Mouse (Mus musculus) forelimb bud, embryonic 11.5 days (tissue): ENCODE data around the gene Galm.

ENCODE experiments used
- DNase-seq: peaks from one replicate; pipeline ENCODE4 v3.0.0-alpha.2; 2012; ENCODE audit warnings: low read depth, low spot score

Gene Galm

GRCm38 (mm10) chr17:80127331-80128251, at the start of gene Galm:
TSS of gene Galm (plus strand) at chr17:80127471.
- peak; percentile 65 for DNase-seq

GRCm38 (mm10) chr17:80078726-80079125, 48.5 kb upstream of the Galm start:
- no peak for DNase-seq

GRCm38 (mm10) chr17:80083223-80083622, 44.0 kb upstream of the Galm start:
- no peak for DNase-seq

- no peak for DNase-seq
Measured at GRCm38 (mm10) chr17:80084424-80084823, 42.8 kb upstream of the Galm start.

- no peak for DNase-seq
Measured at GRCm38 (mm10) chr17:80086591-80086990, 40.7 kb upstream of the Galm start.

GRCm38 (mm10) chr17:80088168-80088567, 39.1 kb upstream of the Galm start:
- DNase-seq = no peak

GRCm38 (mm10) chr17:80090551-80090950, 36.7 kb upstream of the Galm start:
- DNase-seq = no peak

- DNase-seq = no peak
Measured at GRCm38 (mm10) chr17:80091879-80092549, 35.3 kb upstream of the Galm start.

- DNase-seq = no peak
Measured at GRCm38 (mm10) chr17:80095254-80095899, 31.9 kb upstream of the Galm start.

GRCm38 (mm10) chr17:80096043-80096719, 31.1 kb upstream of the Galm start:
- DNase-seq = peak; percentile 52

- DNase-seq = no peak
Measured at GRCm38 (mm10) chr17:80096720-80097114, 30.6 kb upstream of the Galm start.

GRCm38 (mm10) chr17:80097221-80097620, 30.1 kb upstream of the Galm start:
- no peak for DNase-seq

GRCm38 (mm10) chr17:80099823-80100222, 27.4 kb upstream of the Galm start:
- no peak for DNase-seq

GRCm38 (mm10) chr17:80105348-80105978, 21.8 kb upstream of the Galm start:
- DNase-seq = no peak

- DNase-seq = no peak
Measured at GRCm38 (mm10) chr17:80112665-80113305, 14.5 kb upstream of the Galm start.

GRCm38 (mm10) chr17:80113468-80113867, 13.8 kb upstream of the Galm start:
- DNase-seq = no peak

- no peak for DNase-seq
Measured at GRCm38 (mm10) chr17:80120396-80120795, 6.9 kb upstream of the Galm start.

GRCm38 (mm10) chr17:80121833-80122232, 5.4 kb upstream of the Galm start:
- no peak for DNase-seq

- no peak for DNase-seq
Measured at GRCm38 (mm10) chr17:80124985-80125750, 2.1 kb upstream of the Galm start.

- no peak for DNase-seq
Measured at GRCm38 (mm10) chr17:80126166-80126565, 1.1 kb upstream of the Galm start.
